Mouse (Mus musculus) liver, embryonic 13.5 days (tissue): ENCODE data around the gene Rab27a. TPM values are rescaled to one million over a fixed set of nuclear protein-coding genes. Genes with fewer than 3 reads are reported as not detected.

Source experiments
- ATAC-seq: fragments of 200-750 bp; cut with Nextera tagmentation; 2 replicates; pipeline ENCODE4 v1.8.0; 2017; ENCODE audit warnings: low read depth, mild to moderate bottlenecking, moderate number of reproducible peaks, moderate library complexity
- DNase-seq: peaks from one replicate; pipeline ENCODE4 v3.0.0; 2022
- H3K27ac ChIP-seq: fragments of 300-500 bp; sonication (generic); 2 replicates; pipeline ENCODE4 v1.5.1; 2015; ENCODE audit warnings: moderate library complexity, mild to moderate bottlenecking, inconsistent platforms
- H3K27me3 ChIP-seq: fragments of 300-500 bp; sonication (generic); 2 replicates; pipeline ENCODE4 v1.6.1; 2015; ENCODE audit warnings: mild to moderate bottlenecking, inconsistent platforms
- H3K36me3 ChIP-seq: fragments of 300-500 bp; sonication (generic); 2 replicates; pipeline ENCODE4 v1.6.1; 2015; ENCODE audit warnings: mild to moderate bottlenecking, inconsistent platforms
- H3K4me1 ChIP-seq: fragments of 300-500 bp; sonication (generic); replicated peaks from 2 replicates; pipeline ENCODE4 v1.6.1; 2015; ENCODE audit warnings: inconsistent platforms
- H3K4me2 ChIP-seq: fragments of 300-500 bp; sonication (generic); 2 replicates; pipeline ENCODE4 v1.6.1; 2015; ENCODE audit warnings: inconsistent platforms, mild to moderate bottlenecking, moderate library complexity
- H3K4me3 ChIP-seq: fragments of 300-500 bp; sonication (generic); replicated peaks from 2 replicates; pipeline ENCODE4 v1.5.1; 2015; ENCODE audit warnings: mild to moderate bottlenecking, inconsistent platforms
- H3K9ac ChIP-seq: fragments of 300-500 bp; sonication (generic); 2 replicates; pipeline ENCODE4 v1.6.1; 2015; ENCODE audit warnings: mild to moderate bottlenecking, inconsistent platforms
- H3K9me3 ChIP-seq: fragments of 300-500 bp; sonication (generic); replicated peaks from 2 replicates; pipeline ENCODE4 v1.6.1; 2016; ENCODE audit warnings: inconsistent platforms
- WGBS: fragments of 180-500 bp; shearing (Covaris S2); methylation state at CpG from one replicate; pipeline ENCODE4 v1.1.7; 2015; ENCODE audit not compliant: insufficient replicate concordance; 5-methylcytosine and 5-hydroxymethylcytosine counted together
- microRNA-seq: library from miRNA; unstranded; fragments of <30 nt; microRNA quantifications from one replicate; pipeline ENCODE4, GENCODE M21; 2016
- polyA plus RNA-seq: library from polyadenylated mRNA; unstranded; fragments of >200 nt; fragmentation: Nextera tagmentation; extraction: Ambion mirVana; gene quantifications from 2 replicates; pipeline ENCODE4 v1.2.1, GENCODE M21; 2015

Rab27a gene
- polyA plus RNA-seq, 1 experiment from 2014 or later: 4.5 TPM

DNA sequence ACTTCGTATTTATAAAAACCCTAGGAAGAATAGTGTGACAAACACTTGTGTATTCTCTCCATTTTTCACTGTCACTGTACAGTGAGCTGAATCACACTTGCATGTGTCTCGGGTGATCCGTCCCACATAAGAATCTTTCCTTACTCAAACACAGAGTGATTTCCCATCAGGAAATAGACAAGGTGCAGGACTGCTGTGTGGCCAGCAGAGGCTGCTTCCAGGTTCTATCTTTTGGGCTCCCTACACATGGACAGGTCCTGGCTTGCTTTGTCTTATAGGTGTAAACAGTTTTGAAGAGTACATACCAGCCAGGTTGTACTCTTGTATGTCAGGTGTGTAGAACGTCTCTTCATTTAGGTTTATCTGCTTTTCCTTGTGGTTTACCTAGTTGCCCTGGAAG lies 73.4 kb downstream of the Rab27a start:
- DNase-seq (no peak), ATAC-seq (no peak)
- Histone ChIP-seq H3K27ac (no peak overlapping the region), H3K9me3 (no peaks in the 10 kb centered on the region), H3K4me3 (no peak overlapping the region), H3K9ac (no peak overlapping the region), H3K36me3 (peaks cover 67% of the 10 kb centered on the region), H3K4me2 (no peak overlapping the region), H3K27me3 (no peaks in the 10 kb centered on the region), H3K4me1 (peaks cover 17% of the 10 kb centered on the region)
- WGBS: 78% methylated on average over 4 of the region's 4 CpGs

DNA sequence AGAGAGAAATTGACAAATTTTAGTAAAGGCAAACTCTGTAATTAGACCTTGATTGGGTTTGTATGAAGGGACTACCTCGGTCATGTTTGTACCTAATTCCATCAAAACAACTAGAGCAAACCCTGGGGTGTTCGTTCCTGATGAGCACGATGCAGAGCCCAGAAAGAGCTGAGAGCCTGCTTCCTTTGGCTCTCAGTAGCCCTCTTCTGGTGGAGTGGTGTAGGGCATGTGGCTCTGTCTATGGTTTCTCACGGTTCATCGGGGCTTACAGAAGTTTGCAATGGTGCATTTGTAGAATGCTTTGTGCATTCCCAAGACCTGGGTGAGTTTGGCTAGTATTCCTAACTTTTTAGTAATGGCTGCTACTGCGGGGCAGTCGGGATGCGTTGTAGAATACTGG lies 77.1 kb downstream of the Rab27a start:
- H3K4me3 ChIP-seq: no peak overlapping the region
- no peaks in the 10 kb centered on the region for H3K9me3 ChIP-seq
- H3K36me3 ChIP-seq: peaks cover 85% of the 10 kb centered on the region
- 68% methylated on average over 8 of the region's 8 CpGs for WGBS
- no peak for ATAC-seq
- H3K27ac ChIP-seq: no peak overlapping the region
- no peak overlapping the region for H3K4me2 ChIP-seq
- H3K4me1 ChIP-seq: peaks cover 5% of the 10 kb centered on the region; the same call in 1 of the 2 replicates
- DNase-seq: no peak
- no peaks in the 10 kb centered on the region for H3K27me3 ChIP-seq
- no peak overlapping the region for H3K9ac ChIP-seq

GRCm38 (mm10) chr9:73125043-73125570 lies 80.5 kb downstream of the Rab27a start:
- 62% methylated on average over 8 of the region's 8 CpGs for WGBS
- Histone ChIP-seq H3K4me3 (no peak overlapping the region), H3K27ac (no peak overlapping the region), H3K36me3 (peaks cover 91% of the 10 kb centered on the region), H3K4me1 (peaks cover 5% of the 10 kb centered on the region; the same call in 1 of the 2 replicates), H3K9me3 (no peaks in the 10 kb centered on the region), H3K9ac (no peak overlapping the region), H3K4me2 (no peak overlapping the region), H3K27me3 (no peaks in the 10 kb centered on the region)
- DNase-seq (peak; percentile 7), ATAC-seq (0 out of 2 replicates have a peak, but pooled peaks have one; percentile 41)

DNA sequence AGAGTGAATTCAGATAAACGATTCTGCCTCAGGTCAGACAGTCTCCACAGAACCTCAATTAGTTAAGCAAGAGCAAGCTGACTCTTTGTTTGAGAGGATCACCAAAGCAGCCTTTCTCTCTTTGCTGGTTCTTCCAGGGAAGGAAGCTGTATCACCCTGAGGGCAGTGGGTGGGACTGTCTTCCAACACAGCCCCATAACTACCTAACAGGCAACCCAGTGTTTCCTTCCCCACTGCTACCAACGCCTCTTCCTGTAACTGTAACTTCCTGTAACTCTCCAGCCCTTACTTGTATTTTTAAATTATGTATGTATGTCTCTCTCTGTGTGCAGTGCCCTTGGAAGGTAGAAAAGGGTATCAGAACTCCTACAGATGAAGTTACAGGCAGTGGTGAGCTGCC lies 82.8 kb downstream of the Rab27a start:
- ATAC-seq: no peak
- Histone ChIP-seq H3K9me3 (no peaks in the 10 kb centered on the region), H3K9ac (no peak overlapping the region), H3K4me3 (no peak overlapping the region), H3K36me3 (peaks cover 70% of the 10 kb centered on the region), H3K4me1 (peaks cover 5% of the 10 kb centered on the region; the same call in 1 of the 2 replicates), H3K27me3 (no peaks in the 10 kb centered on the region), H3K27ac (no peak overlapping the region), H3K4me2 (no peak overlapping the region)
- no peak for DNase-seq
- WGBS: 57% methylated on average over 2 of the region's 2 CpGs

GRCm38 (mm10) chr9:73129875-73130274 lies 85.2 kb downstream of the Rab27a start:
- peaks cover 49% of the 10 kb centered on the region for H3K36me3 ChIP-seq
- DNase-seq (no peak), ATAC-seq (no peak)
- H3K27ac ChIP-seq: no peak overlapping the region
- no peaks in the 10 kb centered on the region for H3K27me3 ChIP-seq
- H3K9me3 ChIP-seq: no peaks in the 10 kb centered on the region
- no peak overlapping the region for H3K9ac ChIP-seq
- WGBS: 72% methylated on average over 8 of the region's 8 CpGs
- H3K4me2 ChIP-seq: no peak overlapping the region
- H3K4me3 ChIP-seq: no peak overlapping the region
- peaks cover 3% of the 10 kb centered on the region; the same call in 1 of the 2 replicates for H3K4me1 ChIP-seq

GRCm38 (mm10) chr9:73130529-73130928 lies 85.9 kb downstream of the Rab27a start:
- Histone ChIP-seq H3K9ac (no peak overlapping the region), H3K9me3 (no peaks in the 10 kb centered on the region), H3K36me3 (peaks cover 42% of the 10 kb centered on the region), H3K27me3 (no peaks in the 10 kb centered on the region), H3K4me3 (no peak overlapping the region), H3K4me1 (no peaks in the 10 kb centered on the region), H3K4me2 (no peak overlapping the region), H3K27ac (no peak overlapping the region)
- ATAC-seq (no peak), DNase-seq (no peak)
- WGBS: 83% methylated on average over 4 of the region's 4 CpGs

- H3K4me2 ChIP-seq: no peak overlapping the region
- 56% methylated on average over 11 of the region's 11 CpGs for WGBS
- no peak for ATAC-seq
- H3K9ac ChIP-seq: no peak overlapping the region
- H3K36me3 ChIP-seq: no peaks in the 10 kb centered on the region
- no peaks in the 10 kb centered on the region for H3K27me3 ChIP-seq
- no peak overlapping the region for H3K27ac ChIP-seq
- no peak overlapping the region for H3K4me3 ChIP-seq
- no peak for DNase-seq
- no peaks in the 10 kb centered on the region for H3K4me1 ChIP-seq
- no peaks in the 10 kb centered on the region for H3K9me3 ChIP-seq
Measured at GRCm38 (mm10) chr9:73137341-73137886, 92.8 kb downstream of the Rab27a start.

Small RNA genes within 50 kb of the gene (microRNA-seq; reads per million reads assigned to microRNA genes)
- not detected for gene Gm27353

Other genes with a start within 250 kb of the Rab27a start
- gene Prtg, start 238.0 kb upstream of the Rab27a start, polyA plus RNA-seq: 0.09 and 0.14 TPM in 2 replicates
- 0.12 and 0.14 TPM in 2 replicates for gene Pygo1, start 119.2 kb upstream of the Rab27a start, polyA plus RNA-seq
- 0.24 and 0.31 TPM in 2 replicates for gene Dyx1c1, start 86.1 kb upstream of the Rab27a start, polyA plus RNA-seq
- not detected in 2 replicates for gene Gm44503, start 86.0 kb upstream of the Rab27a start, polyA plus RNA-seq
- 2.7 and 4.0 TPM in 2 replicates for gene Ccpg1os, start 59.5 kb upstream of the Rab27a start, polyA plus RNA-seq
- 9.8 and 12.2 TPM in 2 replicates for gene Ccpg1, start 59.4 kb upstream of the Rab27a start, polyA plus RNA-seq
- 4.5 and 6.2 TPM in 2 replicates for gene Pigb, start 4.5 kb upstream of the Rab27a start, polyA plus RNA-seq
- gene Khdc3, start 57.0 kb downstream of the Rab27a start, polyA plus RNA-seq: 0.09 TPM in 1 of 2 replicates, not detected in the other
- not detected in 2 replicates for gene Gm20509, start 57.6 kb downstream of the Rab27a start, polyA plus RNA-seq
- 78.9 and 89.4 TPM in 2 replicates for gene Rsl24d1, start 68.6 kb downstream of the Rab27a start, polyA plus RNA-seq